Mouse (Mus musculus) large intestine, adult 2 months (tissue): ENCODE data around the gene Itga8. TPM values are rescaled to one million over a fixed set of nuclear protein-coding genes. Genes with fewer than 3 reads are reported as not detected.

Experiments
- DNase-seq: peaks from one replicate; pipeline ENCODE4 v3.0.0-alpha.2; 2012; ENCODE audit warnings: low read depth, low spot score
- WGBS: fragments of 180-500 bp; shearing (Covaris S2); methylation state at CpG from one replicate; pipeline ENCODE4 v1.1.7; 2018; 5-methylcytosine and 5-hydroxymethylcytosine counted together
- polyA plus RNA-seq: library from polyadenylated mRNA; depleted of rRNA; stranded (reverse); fragments of >200 nt; gene quantifications from 2 replicates; pipeline ENCODE4 v1.2.3, GENCODE M21; 2012

Itga8 gene
- polyA plus RNA-seq, 1 experiment = 1.9 TPM

GRCm38 (mm10) chr2:12206353-12206752, 95.4 kb downstream of the Itga8 start:
- DNase-seq = no peak
- 55% methylated on average over 5 of the region's 5 CpGs for WGBS

- no peak for DNase-seq
- 71% methylated on average over 5 of the region's 5 CpGs for WGBS
These were observed 95.8 kb downstream of the Itga8 start for GRCm38 (mm10) chr2:12205875-12206274.

- no peak for DNase-seq
- WGBS = 90% methylated on average over 10 of the region's 10 CpGs
These were observed 98.5 kb downstream of the Itga8 start for GRCm38 (mm10) chr2:12203231-12203630.

GRCm38 (mm10) chr2:12198699-12199098, 103.0 kb downstream of the Itga8 start:
- DNase-seq = no peak
- 69% methylated on average over 7 of the region's 7 CpGs for WGBS

- no peak for DNase-seq
- 93% methylated on average over 3 of the region's 3 CpGs for WGBS
These were observed 103.5 kb downstream of the Itga8 start for GRCm38 (mm10) chr2:12198214-12198613.

- 83% methylated on average over 4 of the region's 4 CpGs for WGBS
- DNase-seq = no peak
These were observed 104.0 kb downstream of the Itga8 start for GRCm38 (mm10) chr2:12197711-12198110.

GRCm38 (mm10) chr2:12189026-12189425, 112.7 kb downstream of the Itga8 start:
- no peak for DNase-seq
- 60% methylated on average over 6 of the region's 6 CpGs for WGBS

- no peak for DNase-seq
- WGBS = 63% methylated on average over 5 of the region's 5 CpGs
These were observed 114.1 kb downstream of the Itga8 start for GRCm38 (mm10) chr2:12187646-12188045.

- DNase-seq = no peak
These were observed 119.2 kb downstream of the Itga8 start for GRCm38 (mm10) chr2:12182402-12182948.

GRCm38 (mm10) chr2:12180635-12181034, 121.1 kb downstream of the Itga8 start:
- 78% methylated on average over 2 of the region's 2 CpGs for WGBS
- DNase-seq = no peak

More at GRCm38 (mm10) chr2:12182402-12182948, 119.2 kb downstream of the Itga8 start:
- WGBS = 73% methylated on average over 8 of the region's 8 CpGs

- WGBS = 85% methylated on average over 7 of the region's 7 CpGs
- no peak for DNase-seq
These were observed 126.8 kb downstream of the Itga8 start for GRCm38 (mm10) chr2:12174722-12175427.

GRCm38 (mm10) chr2:12170221-12170620, 131.5 kb downstream of the Itga8 start:
- DNase-seq = no peak

- WGBS = 83% methylated on average over 3 of the region's 3 CpGs
- peak; percentile 13 for DNase-seq
These were observed 141.2 kb downstream of the Itga8 start for GRCm38 (mm10) chr2:12160486-12160885.

- 44% methylated on average over 1 of the region's 1 CpGs for WGBS
- no peak for DNase-seq
These were observed 144.7 kb downstream of the Itga8 start for GRCm38 (mm10) chr2:12157001-12157400.

- DNase-seq = no peak
- WGBS = 80% methylated on average over 3 of the region's 3 CpGs
These were observed 145.3 kb downstream of the Itga8 start for GRCm38 (mm10) chr2:12156401-12156800.

- DNase-seq = no peak
- 78% methylated on average over 6 of the region's 6 CpGs for WGBS
These were observed 147.0 kb downstream of the Itga8 start for GRCm38 (mm10) chr2:12154676-12155075.

- WGBS = 57% methylated on average over 1 of the region's 1 CpGs
- DNase-seq = no peak
These were observed 148.2 kb downstream of the Itga8 start for GRCm38 (mm10) chr2:12153551-12153950.

- DNase-seq = no peak
- 36% methylated on average over 2 of the region's 2 CpGs for WGBS
These were observed 153.8 kb downstream of the Itga8 start for GRCm38 (mm10) chr2:12147902-12148301.

- DNase-seq = no peak
- 60% methylated on average over 2 of the region's 2 CpGs for WGBS
These were observed 155.1 kb downstream of the Itga8 start for GRCm38 (mm10) chr2:12146612-12147011.

GRCm38 (mm10) chr2:12138765-12139368, 162.9 kb downstream of the Itga8 start:
- 76% methylated on average over 5 of the region's 5 CpGs for WGBS
- no peak for DNase-seq

- DNase-seq = no peak
These were observed 175.1 kb downstream of the Itga8 start for GRCm38 (mm10) chr2:12126580-12126979.
